Mouse (Mus musculus): ENCODE data around the gene Tmbim1.

The Tmbim1 gene

GRCm38 (mm10) chr1:74294090-74294643 is 11.3 kb downstream of the Tmbim1 start:
- DNase-seq: no peak

DNA sequence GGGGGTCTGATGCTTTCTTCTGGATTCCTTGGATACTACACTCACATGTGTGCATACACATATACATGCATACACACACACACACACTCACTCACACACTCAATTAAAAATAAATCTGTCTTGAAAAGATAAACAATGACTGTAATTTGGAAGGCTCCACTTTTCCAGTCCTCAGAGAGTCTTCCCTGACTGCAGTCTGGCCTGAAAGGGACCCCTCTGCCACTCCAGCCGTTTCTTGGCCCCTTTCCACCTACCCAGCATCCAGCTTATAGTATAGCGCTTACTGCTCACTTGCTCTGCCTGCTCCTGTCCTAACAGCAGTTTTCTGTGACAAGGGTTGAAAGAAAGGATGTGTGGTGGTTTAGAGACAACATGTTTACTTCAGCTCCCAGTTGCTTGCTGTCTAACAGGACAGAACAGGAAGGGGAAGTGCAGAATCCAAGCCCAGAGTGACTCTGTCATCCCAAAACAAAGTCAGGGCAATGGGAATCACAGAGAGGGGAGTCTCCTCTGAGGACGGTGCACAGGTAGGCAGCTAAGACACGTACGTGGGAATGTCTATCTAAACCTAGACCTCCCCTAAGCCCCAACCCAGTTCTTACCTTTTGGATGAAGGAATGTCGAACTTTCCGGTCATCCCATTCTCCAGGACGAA is 12.0 kb downstream of the Tmbim1 start:
- peak; percentile 55 to 69 for DNase-seq

DNA sequence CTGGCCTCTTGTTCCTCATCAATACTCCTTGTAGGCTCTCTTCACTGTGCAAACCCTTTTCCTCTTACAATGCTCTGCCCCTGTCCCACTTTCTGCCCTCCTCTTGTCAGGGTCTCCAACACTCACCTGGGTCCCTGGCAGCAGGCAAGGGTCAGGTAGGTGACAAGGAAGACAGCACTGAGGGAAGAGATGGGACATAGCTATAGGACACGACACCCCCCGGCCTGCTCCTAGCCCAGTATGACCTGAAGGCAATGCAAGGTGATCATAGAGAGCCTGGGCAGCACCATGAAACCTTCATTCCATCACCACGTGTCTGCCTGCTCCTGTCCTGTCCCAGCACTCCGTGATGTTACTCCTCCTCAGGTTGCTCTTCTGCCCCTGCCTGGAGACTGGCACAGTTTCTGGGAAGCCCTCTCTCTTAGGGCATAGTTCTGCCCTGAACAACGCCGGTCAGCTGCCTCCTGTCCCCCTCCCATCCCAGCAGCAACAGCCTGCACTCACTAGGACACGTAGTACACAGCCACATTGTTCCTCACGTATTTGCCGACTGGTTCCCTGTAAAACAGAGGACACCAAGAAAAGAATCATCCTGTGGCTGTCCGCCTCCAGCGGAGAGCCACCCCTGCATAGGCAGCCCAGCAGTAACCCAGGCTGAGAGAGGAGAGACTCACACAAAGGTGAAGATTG is 12.9 kb downstream of the Tmbim1 start:
- no peak for DNase-seq

DNA sequence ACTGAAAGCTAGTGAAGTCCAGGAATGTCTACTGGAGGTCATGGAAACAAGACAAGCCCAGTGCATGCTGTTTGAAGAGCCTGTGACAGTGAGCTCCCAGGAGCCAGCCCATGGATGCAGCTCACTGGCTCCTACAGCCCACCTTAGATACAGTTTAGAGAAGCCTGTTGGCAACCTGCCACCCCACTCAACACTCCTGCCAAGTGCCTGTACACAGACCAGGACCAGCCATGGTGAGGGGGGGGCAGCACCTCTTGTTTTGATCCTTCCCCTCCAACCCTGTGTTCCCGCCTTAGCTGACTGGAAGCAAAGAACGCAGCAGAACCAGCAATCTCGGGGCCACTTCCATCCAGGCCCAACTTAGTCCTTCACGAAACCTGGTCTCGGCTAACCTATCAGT is 15.3 kb downstream of the Tmbim1 start:
- peak in 1 of 2 experiments; percentile 50 for DNase-seq

DNA sequence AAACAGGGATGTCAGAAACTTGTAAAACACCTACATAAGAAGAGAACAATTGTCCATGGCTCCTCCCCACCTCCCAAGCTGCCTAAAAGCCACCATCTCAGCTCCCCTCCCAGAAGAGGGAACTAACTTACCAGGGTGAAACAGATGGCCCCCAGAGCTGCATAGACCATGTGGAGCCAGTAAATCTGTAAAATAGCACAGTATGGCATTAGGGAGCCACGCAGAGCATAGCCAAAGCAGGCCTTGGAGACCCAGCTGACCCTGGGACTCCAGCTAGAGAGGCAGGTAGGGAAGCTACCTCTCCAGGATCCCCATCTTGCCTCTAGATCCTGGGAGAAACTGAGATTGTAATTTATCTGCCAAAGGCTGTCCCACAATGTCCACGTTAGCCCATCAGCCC is 15.7 kb downstream of the Tmbim1 start:
- DNase-seq: no peak

DNA sequence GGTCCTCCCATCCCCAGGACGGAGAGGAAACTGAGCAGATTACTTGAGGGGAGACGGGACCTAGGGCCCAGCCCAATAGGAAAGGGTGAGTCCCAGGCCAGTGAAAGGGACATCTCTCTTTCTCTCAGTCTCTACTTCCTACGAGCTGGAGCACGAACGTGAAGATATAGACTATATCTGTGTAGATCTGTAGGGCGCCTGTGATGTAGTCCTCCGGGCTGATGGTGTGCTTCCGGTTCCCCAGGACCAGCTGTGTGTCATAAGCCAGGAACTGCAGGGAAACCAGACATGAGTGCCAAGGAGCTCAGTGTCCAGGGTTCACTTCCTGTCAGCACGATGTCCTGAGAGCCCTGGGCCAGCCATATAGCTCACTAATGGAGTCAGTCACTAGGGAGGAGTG is 16.2 kb downstream of the Tmbim1 start:
- DNase-seq: no peak

DNA sequence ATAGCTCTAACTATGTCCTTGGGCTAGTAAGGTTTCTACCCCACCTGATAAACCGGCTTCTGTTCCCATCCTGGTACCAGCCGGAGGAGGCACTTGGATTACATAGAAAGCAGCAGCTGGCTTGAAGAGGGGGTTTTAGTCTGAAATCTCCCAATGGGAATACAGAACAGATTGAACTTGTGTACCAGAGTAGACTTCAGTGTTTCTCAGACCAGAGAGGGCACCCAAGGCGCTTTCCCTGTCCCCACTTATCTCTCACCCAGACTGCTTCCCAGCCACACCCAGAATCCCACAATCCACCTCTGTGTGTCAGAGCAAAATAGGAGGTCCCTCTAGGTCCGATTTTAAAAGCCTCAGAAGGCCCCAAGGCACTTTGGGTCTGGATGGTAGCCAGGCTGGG is 17.1 kb downstream of the Tmbim1 start:
- no peak for DNase-seq

DNA sequence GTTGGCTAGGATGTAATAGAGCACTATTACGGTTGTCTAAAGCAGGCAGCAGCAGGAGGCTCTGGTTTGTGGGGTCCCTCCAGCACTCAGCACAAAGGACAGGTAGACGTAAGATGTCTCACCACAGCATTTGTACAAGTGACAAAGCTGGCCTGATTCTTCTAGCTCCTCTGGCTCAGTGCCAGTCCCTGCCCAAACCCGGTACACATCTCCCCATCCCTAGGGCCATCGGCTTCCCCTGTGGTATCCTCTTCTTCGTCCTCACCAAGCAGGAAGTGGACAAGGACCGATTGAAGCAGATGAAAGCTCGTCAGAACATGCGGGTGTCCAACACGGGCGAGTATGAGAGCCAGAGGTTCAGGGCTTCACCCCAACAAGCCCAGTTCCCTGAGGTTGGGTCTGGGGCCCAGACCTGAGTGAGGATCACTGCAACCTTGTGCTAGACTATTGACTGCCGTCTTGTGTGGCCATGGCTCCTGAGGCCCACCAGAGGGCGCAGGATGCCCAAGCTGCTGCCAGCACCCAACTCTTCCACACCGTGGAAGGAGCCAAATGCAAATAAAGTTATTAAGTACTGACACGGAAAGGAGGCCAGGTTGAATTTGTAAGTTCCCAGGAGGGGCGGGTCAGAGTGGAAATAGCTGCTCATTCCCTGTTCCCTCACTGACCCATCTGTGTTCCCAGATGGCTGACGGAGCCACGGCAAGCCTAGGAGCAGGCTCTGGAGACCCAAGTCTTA is 18.4 kb downstream of the Tmbim1 start:
- peak in 1 of 2 experiments; percentile 28 for DNase-seq

- no peak for DNase-seq
Observed at GRCm38 (mm10) chr1:74285212-74286010, 20.0 kb downstream of the Tmbim1 start.

- peak; percentile 100 for DNase-seq
Observed at GRCm38 (mm10) chr1:74284543-74285160, 20.8 kb downstream of the Tmbim1 start, which contains the start of the genes Aamp and Pnkd. TSS of gene Aamp (minus strand) at chr1:74284738. TSS of gene Pnkd (plus strand) at chr1:74284930.

- DNase-seq: peak; percentile 73 to 74
Observed at GRCm38 (mm10) chr1:74283686-74284463, 21.5 kb downstream of the Tmbim1 start.

GRCm38 (mm10) chr1:74282896-74283625 is 22.4 kb downstream of the Tmbim1 start:
- DNase-seq: no peak

DNA sequence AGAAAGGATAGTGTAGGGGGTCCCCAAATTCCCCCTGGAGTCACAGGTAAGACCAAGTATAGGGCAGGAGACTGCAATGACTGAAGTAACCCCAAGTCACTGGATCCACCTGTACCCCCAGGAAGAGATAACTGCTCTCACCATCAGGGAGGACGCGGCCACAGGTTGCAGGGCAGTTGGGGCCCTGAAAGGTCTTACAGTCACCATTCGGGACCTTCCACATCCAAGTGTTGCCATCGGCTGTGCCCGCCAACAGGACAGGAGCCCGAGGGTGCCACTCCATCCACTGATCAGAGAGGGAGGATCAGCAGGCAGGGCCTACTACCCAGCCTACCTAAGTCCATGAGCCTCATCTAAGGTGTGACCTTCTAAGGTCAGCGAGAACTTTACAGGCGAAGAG is 23.5 kb downstream of the Tmbim1 start:
- no peak for DNase-seq

DNA sequence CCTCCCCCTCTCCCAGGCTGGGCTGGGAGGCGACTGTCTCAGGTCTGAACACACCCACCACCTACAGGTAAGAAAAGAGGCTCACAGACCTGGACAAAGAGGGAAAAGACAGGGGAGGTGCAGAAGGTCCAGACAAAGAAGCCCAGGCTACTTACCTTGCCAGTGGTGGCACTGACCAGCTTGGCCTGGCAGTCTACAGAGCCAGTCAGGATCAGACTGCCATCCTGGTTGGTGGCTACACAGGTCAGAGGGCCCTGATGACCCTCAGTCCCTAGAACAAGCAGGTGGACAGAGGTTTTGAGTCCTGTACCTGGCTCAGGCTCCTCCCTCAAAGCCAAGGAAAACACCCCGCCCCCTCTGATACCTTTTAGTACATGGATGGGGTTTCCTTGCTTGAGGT is 24.1 kb downstream of the Tmbim1 start:
- no peak for DNase-seq

DNA sequence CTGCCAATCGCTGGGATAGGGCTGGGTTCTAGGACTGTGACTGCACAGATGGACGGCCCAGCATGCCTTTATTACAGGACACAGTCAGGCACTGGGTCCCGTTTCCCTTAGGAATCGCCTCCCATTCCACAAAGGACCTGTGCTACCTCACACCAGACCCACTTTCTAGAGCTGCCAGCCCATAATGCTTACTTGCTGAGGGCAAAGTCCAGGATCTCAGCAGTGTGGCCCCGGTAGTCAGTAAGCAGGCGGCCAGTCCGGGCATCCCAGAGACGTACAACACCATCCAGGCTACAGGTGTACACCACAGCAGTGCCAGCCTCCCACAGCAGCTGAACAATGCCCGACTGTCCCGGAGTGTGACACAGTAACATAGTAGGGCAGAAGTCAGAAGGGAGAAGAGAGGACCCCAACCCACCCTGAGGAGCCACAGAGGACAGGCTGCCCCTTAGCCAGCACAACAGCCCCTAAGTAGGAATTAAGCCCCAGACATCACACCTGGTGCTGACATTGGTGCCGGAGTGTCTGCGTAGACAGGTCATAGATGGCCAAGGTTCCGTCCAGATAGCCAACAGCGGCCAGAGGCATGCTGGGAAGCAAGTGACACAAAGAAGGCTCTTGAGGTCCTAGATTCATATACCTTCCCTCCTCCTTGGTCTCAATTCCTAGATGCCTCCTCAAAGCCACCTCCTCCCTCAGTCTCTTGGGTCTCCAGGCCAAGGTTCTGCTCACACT is 24.7 kb downstream of the Tmbim1 start:
- no peak for DNase-seq

DNA sequence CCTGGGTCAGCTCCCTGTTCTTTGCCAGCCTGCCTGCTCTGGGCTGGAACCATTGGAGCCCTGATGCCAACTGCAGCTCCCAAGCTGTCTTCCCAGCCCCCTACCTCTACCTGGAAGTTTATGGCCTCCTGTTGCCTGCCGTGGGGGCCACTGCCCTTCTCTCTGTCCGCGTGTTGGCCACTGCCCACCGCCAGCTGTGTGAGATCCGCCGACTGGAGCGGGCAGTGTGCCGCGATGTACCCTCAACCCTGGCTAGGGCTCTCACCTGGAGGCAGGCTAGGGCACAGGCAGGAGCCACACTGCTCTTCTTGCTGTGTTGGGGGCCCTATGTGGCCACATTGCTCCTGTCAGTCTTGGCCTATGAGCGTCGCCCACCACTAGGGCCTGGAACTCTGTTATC is 26.4 kb downstream of the Tmbim1 start:
- no peak for DNase-seq

DNA sequence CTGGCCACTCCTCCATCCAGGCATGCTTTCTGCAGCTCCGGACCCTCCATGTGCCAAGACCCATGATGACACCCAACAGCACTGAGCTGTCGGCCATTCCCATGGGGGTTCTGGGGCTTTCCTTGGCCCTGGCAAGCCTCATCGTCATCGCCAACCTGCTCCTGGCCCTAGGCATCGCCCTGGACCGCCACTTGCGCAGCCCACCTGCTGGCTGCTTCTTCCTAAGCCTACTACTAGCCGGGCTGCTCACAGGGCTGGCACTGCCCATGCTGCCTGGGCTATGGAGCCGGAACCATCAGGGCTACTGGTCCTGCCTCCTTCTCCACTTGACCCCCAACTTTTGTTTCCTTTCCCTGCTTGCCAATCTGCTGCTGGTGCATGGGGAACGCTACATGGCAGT is 26.9 kb downstream of the Tmbim1 start, which contains the start of gene Gpbar1:
TSS of gene Gpbar1 (plus strand) at position 13 of the 400 bp plus-strand sequence.
- DNase-seq: no peak

- no peak for DNase-seq
Observed at GRCm38 (mm10) chr1:74277883-74278537, 27.4 kb downstream of the Tmbim1 start.

DNA sequence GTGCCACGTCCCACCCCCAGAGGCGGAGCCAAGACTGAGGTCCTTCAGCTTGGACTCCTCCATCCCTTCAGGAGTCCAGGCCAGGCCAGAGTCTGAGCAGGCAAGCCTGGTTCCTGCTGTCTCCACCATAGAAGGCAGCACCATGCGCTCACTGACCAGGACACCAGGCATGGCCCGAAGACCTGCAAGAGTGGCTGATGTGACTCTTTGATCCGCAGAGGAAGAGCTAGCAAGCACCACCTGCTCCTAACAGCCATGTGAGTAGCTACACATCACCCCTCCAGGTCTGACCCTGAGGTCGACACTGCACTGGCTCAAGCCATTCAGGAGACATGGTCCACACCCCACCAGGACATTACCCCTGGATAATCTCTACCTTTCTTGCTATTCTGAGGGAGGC is 28.4 kb downstream of the Tmbim1 start:
- no peak for DNase-seq
